Mouse (Mus musculus) forebrain, embryonic 12.5 days (tissue): ENCODE measurements around the gene Rnps1. TPM values are rescaled to one million over a fixed set of nuclear protein-coding genes. Genes with fewer than 3 reads are reported as not detected.
"Not testable (repeated sequence)": the region's sequence is repeated elsewhere in the genome, so short reads cannot be mapped to it uniquely, and the experiment has no call there.

Experiments used
- ATAC-seq: fragments of 200-750 bp; cut with Nextera tagmentation; 2 replicates; pipeline ENCODE4 v1.8.0; 2017; ENCODE audit warnings: moderate TSS enrichment; ENCODE audit not compliant: low FRiP score
- H3K27ac ChIP-seq: fragments of 300-500 bp; sonication (generic); 2 replicates; pipeline ENCODE4 v1.5.1; 2016; ENCODE audit warnings: mild to moderate bottlenecking
- H3K27me3 ChIP-seq: fragments of 300-500 bp; sonication (generic); 2 replicates; pipeline ENCODE4 v1.6.1; 2016; ENCODE audit warnings: mild to moderate bottlenecking
- H3K36me3 ChIP-seq: fragments of 300-500 bp; sonication (generic); replicated peaks from 2 replicates; pipeline ENCODE4 v1.6.1; 2016; ENCODE audit warnings: mild to moderate bottlenecking
- H3K4me1 ChIP-seq: fragments of 300-500 bp; sonication (generic); 2 replicates; pipeline ENCODE4 v1.6.1; 2016
- H3K4me2 ChIP-seq: fragments of 300-500 bp; sonication (generic); 2 replicates; pipeline ENCODE4 v1.6.1; 2016; ENCODE audit warnings: mild to moderate bottlenecking, moderate library complexity
- H3K4me3 ChIP-seq: fragments of 300-500 bp; sonication (generic); replicated peaks from 2 replicates; pipeline ENCODE4 v1.5.1; 2016; ENCODE audit warnings: mild to moderate bottlenecking
- H3K9ac ChIP-seq: fragments of 300-500 bp; sonication (generic); 2 replicates; pipeline ENCODE4 v1.6.1; 2016; ENCODE audit warnings: mild to moderate bottlenecking
- H3K9me3 ChIP-seq: fragments of 300-500 bp; sonication (generic); 2 replicates; pipeline ENCODE4 v1.6.1; 2016
- WGBS: fragments of 180-500 bp; shearing (Covaris S2); methylation state at CpG from one replicate; pipeline ENCODE4 v1.1.7; 2016; 5-methylcytosine and 5-hydroxymethylcytosine counted together
- polyA plus RNA-seq: library from polyadenylated mRNA; unstranded; fragments of >200 nt; fragmentation: Nextera tagmentation; extraction: Ambion mirVana; gene quantifications from 2 replicates; pipeline ENCODE4 v1.2.1, GENCODE M21; 2016

Rnps1 gene
- polyA plus RNA-seq, 1 experiment from 2014 or later, result 391 TPM

GRCm38 (mm10) chr17:24455523-24456206 is 41.3 kb downstream of the Rnps1 start:
- not testable (repeated sequence) for H3K9ac ChIP-seq, H3K27ac ChIP-seq, H3K27me3 ChIP-seq, H3K9me3 ChIP-seq
- H3K36me3 ChIP-seq, result peaks cover 12% of the 10 kb centered on the region
- H3K4me3 ChIP-seq, result 0 out of 2 replicates have a peak overlapping the region, but pooled peaks have one; percentile 75
- H3K4me1 ChIP-seq, result peaks cover 19% of the 10 kb centered on the region
- 47% methylated on average over 10 of the region's 10 CpGs for WGBS
- ATAC-seq, result peak; percentile 3; the same call in 1 of the 2 replicates
- H3K4me2 ChIP-seq, result peak overlapping the region; percentile 39

GRCm38 (mm10) chr17:24461580-24461979 is 47.2 kb downstream of the Rnps1 start:
- ATAC-seq, result no peak
- H3K27ac ChIP-seq, result no peak overlapping the region
- H3K9ac ChIP-seq, result no peak overlapping the region
- H3K36me3 ChIP-seq, result no peaks in the 10 kb centered on the region
- no peaks in the 10 kb centered on the region for H3K4me1 ChIP-seq
- no peaks in the 10 kb centered on the region for H3K9me3 ChIP-seq
- 60% methylated on average over 2 of the region's 2 CpGs for WGBS
- H3K4me3 ChIP-seq, result no peak overlapping the region
- no peaks in the 10 kb centered on the region for H3K27me3 ChIP-seq
- no peak overlapping the region for H3K4me2 ChIP-seq

GRCm38 (mm10) chr17:24462932-24463331 is 48.6 kb downstream of the Rnps1 start:
- 86% methylated on average over 1 of the region's 1 CpGs for WGBS
- H3K4me3 ChIP-seq, result no peak overlapping the region
- H3K36me3 ChIP-seq, result no peaks in the 10 kb centered on the region
- H3K4me1 ChIP-seq, result no peaks in the 10 kb centered on the region
- H3K9me3 ChIP-seq, result no peaks in the 10 kb centered on the region
- no peak overlapping the region for H3K9ac ChIP-seq
- no peak overlapping the region for H3K4me2 ChIP-seq
- H3K27me3 ChIP-seq, result no peaks in the 10 kb centered on the region
- no peak for ATAC-seq
- no peak overlapping the region for H3K27ac ChIP-seq

GRCm38 (mm10) chr17:24463374-24464133 is 49.2 kb downstream of the Rnps1 start:
- H3K27me3 ChIP-seq, result no peaks in the 10 kb centered on the region
- no peak overlapping the region for H3K27ac ChIP-seq
- 58% methylated on average over 6 of the region's 6 CpGs for WGBS
- no peak overlapping the region for H3K4me2 ChIP-seq
- no peaks in the 10 kb centered on the region for H3K9me3 ChIP-seq
- no peak for ATAC-seq
- H3K4me1 ChIP-seq, result no peaks in the 10 kb centered on the region
- H3K36me3 ChIP-seq, result no peaks in the 10 kb centered on the region
- no peak overlapping the region for H3K4me3 ChIP-seq
- H3K9ac ChIP-seq, result no peak overlapping the region

- ATAC-seq, result no peak
- H3K4me1 ChIP-seq, result peaks cover 26% of the 10 kb centered on the region
- peaks cover 2% of the 10 kb centered on the region; the same call in 1 of the 2 replicates for H3K36me3 ChIP-seq
- no peak overlapping the region for H3K9ac ChIP-seq
- H3K27me3 ChIP-seq, result no peaks in the 10 kb centered on the region
- 91% methylated on average over 5 of the region's 5 CpGs for WGBS
- H3K27ac ChIP-seq, result no peak overlapping the region
- H3K9me3 ChIP-seq, result no peaks in the 10 kb centered on the region
- H3K4me2 ChIP-seq, result no peak overlapping the region
- no peak overlapping the region for H3K4me3 ChIP-seq
These were observed 54.4 kb downstream of the Rnps1 start for GRCm38 (mm10) chr17:24468636-24469246.

DNA sequence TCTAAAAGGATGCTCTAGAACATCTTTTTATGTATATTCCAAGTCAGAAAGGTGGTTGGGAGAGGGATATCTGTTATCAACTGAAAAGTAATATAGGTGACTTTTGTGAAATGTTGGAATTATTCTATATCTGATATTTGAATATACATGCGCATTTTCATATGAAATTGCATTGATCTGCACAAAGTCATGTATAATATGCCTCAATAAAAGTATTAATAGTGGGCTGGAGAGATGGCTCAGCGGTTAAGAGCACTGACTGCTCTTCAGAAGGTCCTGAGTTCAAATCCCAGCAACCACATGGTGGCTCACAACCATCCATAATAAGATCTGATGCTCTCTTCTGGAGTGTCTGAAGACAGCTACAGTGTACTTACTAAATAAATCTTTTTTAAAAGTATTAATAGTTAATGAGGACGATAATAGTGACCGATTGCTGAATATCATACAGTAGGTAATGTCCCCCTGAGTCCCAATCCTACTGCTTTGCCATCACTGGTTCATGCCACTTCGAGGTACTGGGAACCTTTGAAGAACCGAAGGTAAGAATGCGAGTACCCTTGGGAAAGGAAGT is 55.1 kb downstream of the Rnps1 start:
- peaks cover 8% of the 10 kb centered on the region for H3K36me3 ChIP-seq
- ATAC-seq, result no peak; the same call in 1 of the 2 replicates
- H3K27me3 ChIP-seq, result no peaks in the 10 kb centered on the region
- peak overlapping the region; percentile 89 for H3K4me3 ChIP-seq
- H3K27ac ChIP-seq, result peak overlapping the region; percentile 85
- H3K4me1 ChIP-seq, result peaks cover 28% of the 10 kb centered on the region
- peak overlapping the region; percentile 95 for H3K9ac ChIP-seq
- WGBS, result 19% methylated on average over 7 of the region's 7 CpGs
- H3K4me2 ChIP-seq, result peak overlapping the region; percentile 83
- no peaks in the 10 kb centered on the region for H3K9me3 ChIP-seq

DNA sequence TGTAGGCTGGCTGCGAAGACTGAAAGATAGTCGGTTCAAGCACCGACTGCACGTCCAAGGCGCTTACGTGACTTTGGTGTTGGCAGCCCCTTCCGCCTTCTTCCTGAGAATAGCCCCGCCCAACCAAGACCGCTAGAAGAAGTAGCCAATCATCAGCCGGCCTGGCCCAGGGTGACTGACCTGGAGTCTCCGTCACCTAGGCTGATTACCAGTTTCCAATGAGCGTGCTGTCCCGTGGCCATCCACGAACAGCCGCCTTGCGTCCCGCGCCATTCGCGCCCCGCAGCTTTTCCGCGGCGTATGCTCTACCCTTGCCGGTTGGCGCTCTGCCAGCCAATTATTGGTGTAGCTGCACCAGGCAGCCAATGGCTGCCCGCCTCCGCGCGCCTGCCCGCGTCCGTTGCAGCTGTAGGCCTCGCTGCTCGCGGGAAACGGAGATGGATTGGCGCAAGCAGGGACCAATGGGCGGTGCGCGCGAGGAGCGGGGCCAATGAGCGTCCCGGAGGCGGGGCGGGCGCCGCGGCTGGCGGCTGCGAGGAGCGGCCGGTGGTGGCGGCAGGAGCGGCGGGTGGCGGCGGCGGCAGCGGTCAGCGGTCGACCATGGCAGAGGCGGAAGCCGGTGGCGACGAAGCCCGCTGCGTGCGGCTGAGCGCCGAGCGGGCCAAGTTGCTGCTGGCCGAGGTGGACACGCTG is 55.7 kb downstream of the Rnps1 start, which contains the start of the genes E4f1 and Pgp:
E4f1 (minus strand) TSS at position 404 of the 693 bp plus-strand sequence.
Pgp (plus strand) TSS at position 483 of the 693 bp plus-strand sequence.
- H3K27me3 ChIP-seq, result no peaks in the 10 kb centered on the region
- H3K4me1 ChIP-seq, result peaks cover 28% of the 10 kb centered on the region
- WGBS, result under 1% methylated on average over 70 of the region's 75 CpGs
- H3K4me2 ChIP-seq, result peak within 1 kb of the TSS; percentile 83
- H3K36me3 ChIP-seq, result peaks cover 14% of the 10 kb centered on the region
- H3K9ac ChIP-seq, result peak within 1 kb of the TSS; percentile 95
- H3K27ac ChIP-seq, result peak within 1 kb of the TSS; percentile 85
- H3K9me3 ChIP-seq, result no peaks in the 10 kb centered on the region
- peak; percentile 97 for ATAC-seq
- peak within 1 kb of the TSS; percentile 89 for H3K4me3 ChIP-seq

GRCm38 (mm10) chr17:24470701-24471527 is 56.5 kb downstream of the Rnps1 start:
- H3K27me3 ChIP-seq, result no peaks in the 10 kb centered on the region
- peaks cover 28% of the 10 kb centered on the region for H3K4me1 ChIP-seq
- peak overlapping the region; percentile 85 for H3K27ac ChIP-seq
- peak overlapping the region; percentile 95 for H3K9ac ChIP-seq
- H3K4me2 ChIP-seq, result peak overlapping the region; percentile 83
- peak overlapping the region; percentile 89 for H3K4me3 ChIP-seq
- WGBS, result 2% methylated on average over 68 of the region's 68 CpGs
- peak; percentile 49 for ATAC-seq
- H3K9me3 ChIP-seq, result no peaks in the 10 kb centered on the region
- H3K36me3 ChIP-seq, result peaks cover 23% of the 10 kb centered on the region

GRCm38 (mm10) chr17:24472512-24472911 is 58.1 kb downstream of the Rnps1 start:
- ATAC-seq, result no peak
- Histone ChIP-seq H3K27ac (no peak overlapping the region), H3K4me3 (no peak overlapping the region), H3K9ac (no peak overlapping the region), H3K9me3 (no peaks in the 10 kb centered on the region), H3K4me1 (peaks cover 30% of the 10 kb centered on the region), H3K4me2 (peak overlapping the region; percentile 83), H3K36me3 (peaks cover 36% of the 10 kb centered on the region), H3K27me3 (no peaks in the 10 kb centered on the region)
- 87% methylated on average over 4 of the region's 4 CpGs for WGBS

GRCm38 (mm10) chr17:24473612-24474275 is 59.4 kb downstream of the Rnps1 start, which contains the start of gene Bricd5:
TSS of gene Bricd5 (plus strand) at chr17:24473884.
- Histone ChIP-seq H3K4me2 (no peak within 1 kb of the TSS; the same call in 1 of the 2 replicates), H3K27me3 (no peaks in the 10 kb centered on the region), H3K4me3 (no peak within 1 kb of the TSS), H3K36me3 (peaks cover 36% of the 10 kb centered on the region), H3K27ac (no peak within 1 kb of the TSS), H3K9me3 (no peaks in the 10 kb centered on the region), H3K4me1 (peaks cover 39% of the 10 kb centered on the region), H3K9ac (peak within 1 kb of the TSS; percentile 9)
- ATAC-seq, result no peak
- 75% methylated on average over 6 of the region's 6 CpGs for WGBS
